Mouse (Mus musculus) neural tube, embryonic 13.5 days (tissue): ENCODE data around the gene Spin1. TPM values are rescaled to one million over a fixed set of nuclear protein-coding genes. Genes with fewer than 3 reads are reported as not detected.
"Not testable (repeated sequence)": the region's sequence is repeated elsewhere in the genome, so short reads cannot be mapped to it uniquely, and the experiment has no call there.

ENCODE experiments used
- ATAC-seq: fragments of 200-750 bp; cut with Nextera tagmentation; 2 replicates; pipeline ENCODE4 v1.8.0; 2017; ENCODE audit warnings: low read depth, mild to moderate bottlenecking, moderate TSS enrichment, moderate library complexity
- H3K27ac ChIP-seq: fragments of 300-500 bp; sonication (generic); replicated peaks from 2 replicates; pipeline ENCODE4 v1.5.1; 2015; ENCODE audit warnings: moderate library complexity, mild to moderate bottlenecking, inconsistent platforms
- H3K27me3 ChIP-seq: fragments of 300-500 bp; sonication (generic); 2 replicates; pipeline ENCODE4 v1.6.1; 2015; ENCODE audit warnings: mild to moderate bottlenecking, inconsistent platforms
- H3K36me3 ChIP-seq: fragments of 300-500 bp; sonication (generic); 2 replicates; pipeline ENCODE4 v1.6.1; 2015; ENCODE audit warnings: mild to moderate bottlenecking, inconsistent platforms
- H3K4me1 ChIP-seq: fragments of 300-500 bp; sonication (generic); replicated peaks from 2 replicates; pipeline ENCODE4 v1.6.1; 2015; ENCODE audit warnings: inconsistent platforms
- H3K4me2 ChIP-seq: fragments of 300-500 bp; sonication (generic); 2 replicates; pipeline ENCODE4 v1.6.1; 2015; ENCODE audit warnings: inconsistent platforms, mild to moderate bottlenecking, moderate library complexity
- H3K4me3 ChIP-seq: fragments of 300-500 bp; sonication (generic); 2 replicates; pipeline ENCODE4 v1.5.1; 2015; ENCODE audit warnings: mild to moderate bottlenecking, inconsistent platforms
- H3K9ac ChIP-seq: fragments of 300-500 bp; sonication (generic); 2 replicates; pipeline ENCODE4 v1.6.1; 2015; ENCODE audit warnings: moderate library complexity, mild to moderate bottlenecking, inconsistent platforms
- H3K9me3 ChIP-seq: fragments of 300-500 bp; sonication (generic); 2 replicates; pipeline ENCODE4 v1.6.1; 2016; ENCODE audit warnings: inconsistent platforms
- WGBS: fragments of 180-500 bp; shearing (Covaris S2); methylation state at CpG from one replicate; pipeline ENCODE4 v1.1.7; 2015; 5-methylcytosine and 5-hydroxymethylcytosine counted together
- polyA plus RNA-seq: library from polyadenylated mRNA; unstranded; fragments of >200 nt; fragmentation: Nextera tagmentation; extraction: Ambion mirVana; gene quantifications from 2 replicates; pipeline ENCODE4 v1.2.1, GENCODE M21; 2015

Gene Spin1
- 121 and 133 TPM in 2 replicates for polyA plus RNA-seq

DNA sequence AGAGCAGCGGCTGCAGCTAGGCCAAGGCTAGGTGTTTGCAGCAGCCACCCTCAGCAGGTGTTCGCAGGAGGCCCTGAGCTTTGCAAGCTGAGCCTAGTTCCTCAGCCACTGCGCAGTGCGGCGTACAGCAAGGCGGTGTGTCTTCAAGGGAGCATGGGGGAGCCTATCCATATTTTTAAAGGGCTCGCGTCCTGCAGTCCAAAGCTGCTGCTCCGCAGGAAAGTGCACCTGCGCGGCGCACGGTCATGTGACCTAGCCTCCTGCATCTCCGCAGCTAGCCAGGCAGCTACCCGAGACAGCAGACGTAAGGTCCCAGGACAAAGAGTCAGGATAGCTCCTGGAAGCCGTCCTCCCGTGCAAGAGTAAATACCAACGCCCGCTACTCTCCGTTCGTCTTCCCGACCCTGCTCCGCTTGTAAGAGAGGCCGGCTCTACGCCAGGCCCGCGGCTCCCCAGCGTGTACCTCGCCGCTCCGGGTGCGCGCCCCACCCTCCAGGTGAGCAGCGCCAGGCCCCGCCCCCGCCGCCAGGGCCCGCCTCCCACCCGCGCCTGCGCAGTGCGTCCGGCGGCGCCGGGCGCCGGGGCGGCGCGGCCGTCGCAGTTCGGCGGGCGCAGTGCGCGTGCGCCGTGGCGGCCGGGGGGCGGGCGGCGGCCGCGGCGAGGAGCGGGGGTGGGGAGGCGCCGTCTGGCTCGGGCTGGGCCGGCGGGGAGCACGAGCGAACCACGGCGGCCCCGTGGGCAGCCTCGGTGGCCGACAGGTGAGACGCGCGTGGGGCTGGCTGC lies at the start of gene Spin1:
TSS of gene Spin1 (plus strand) at position 648 of the 783 bp plus-strand sequence.
- Histone ChIP-seq H3K4me3 (peak within 1 kb of the TSS; percentile 83), H3K36me3 (no peaks in the 10 kb centered on the region), H3K9ac (peak within 1 kb of the TSS; percentile 96), H3K27ac (peak within 1 kb of the TSS; percentile 95), H3K27me3 (no peaks in the 10 kb centered on the region), H3K4me2 (peak within 1 kb of the TSS; percentile 85), H3K9me3 (no peaks in the 10 kb centered on the region), H3K4me1 (peaks cover 33% of the 10 kb centered on the region)
- peak; percentile 87 for ATAC-seq
- under 1% methylated on average over 64 of the region's 85 CpGs for WGBS

DNA sequence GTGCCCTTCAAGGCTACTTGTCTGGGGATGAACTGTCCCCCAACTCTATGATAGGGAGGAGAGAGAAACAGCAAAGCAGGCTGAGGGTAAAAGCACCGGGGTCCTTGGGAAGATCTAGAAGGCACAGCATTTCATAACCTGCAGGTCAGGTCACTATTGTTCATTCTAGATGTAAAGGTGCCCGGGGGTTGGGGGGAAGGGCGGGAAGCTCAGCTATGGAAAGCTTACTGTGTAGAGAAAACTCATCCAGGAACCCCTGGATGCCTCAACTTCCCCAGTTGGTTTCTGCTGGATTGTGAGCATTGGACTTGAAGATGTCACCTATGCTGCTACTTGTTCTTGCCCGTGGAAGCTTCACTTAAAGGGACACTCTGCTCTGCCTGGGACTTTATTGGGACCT lies 49.7 kb upstream of the Spin1 start:
- no peak overlapping the region for H3K9ac ChIP-seq
- H3K36me3 ChIP-seq, result no peaks in the 10 kb centered on the region
- WGBS, result 92% methylated on average over 4 of the region's 4 CpGs
- ATAC-seq, result no peak
- no peak overlapping the region for H3K4me3 ChIP-seq
- no peaks in the 10 kb centered on the region for H3K4me1 ChIP-seq
- no peak overlapping the region for H3K27ac ChIP-seq
- no peak overlapping the region for H3K4me2 ChIP-seq
- H3K27me3 ChIP-seq, result no peaks in the 10 kb centered on the region
- no peaks in the 10 kb centered on the region for H3K9me3 ChIP-seq

DNA sequence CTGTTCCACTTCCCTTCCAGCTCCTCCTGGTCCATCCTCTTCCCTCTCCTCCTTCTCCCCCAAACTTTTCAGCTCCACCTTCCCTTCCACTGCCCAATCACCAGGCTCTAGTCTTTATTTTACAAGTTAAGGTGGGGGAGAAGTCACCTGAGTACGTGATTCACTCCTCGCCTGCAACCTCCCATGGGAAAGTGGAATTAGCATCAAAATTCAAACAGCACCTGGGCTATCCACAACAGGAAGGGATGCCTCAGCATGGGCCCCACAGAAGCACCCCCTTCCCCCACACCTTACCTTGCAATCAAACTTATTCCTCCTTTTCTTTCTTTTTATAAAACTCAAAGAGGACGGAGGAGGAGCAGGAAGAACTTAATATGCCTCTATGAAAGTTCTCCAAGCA lies 48.3 kb upstream of the Spin1 start:
- no peak overlapping the region for H3K4me3 ChIP-seq
- H3K27ac ChIP-seq, result no peak overlapping the region
- H3K9me3 ChIP-seq, result no peaks in the 10 kb centered on the region
- 70% methylated on average over 3 of the region's 3 CpGs for WGBS
- H3K36me3 ChIP-seq, result no peaks in the 10 kb centered on the region
- no peaks in the 10 kb centered on the region for H3K4me1 ChIP-seq
- no peak overlapping the region for H3K4me2 ChIP-seq
- no peaks in the 10 kb centered on the region for H3K27me3 ChIP-seq
- H3K9ac ChIP-seq, result no peak overlapping the region
- ATAC-seq, result no peak

DNA sequence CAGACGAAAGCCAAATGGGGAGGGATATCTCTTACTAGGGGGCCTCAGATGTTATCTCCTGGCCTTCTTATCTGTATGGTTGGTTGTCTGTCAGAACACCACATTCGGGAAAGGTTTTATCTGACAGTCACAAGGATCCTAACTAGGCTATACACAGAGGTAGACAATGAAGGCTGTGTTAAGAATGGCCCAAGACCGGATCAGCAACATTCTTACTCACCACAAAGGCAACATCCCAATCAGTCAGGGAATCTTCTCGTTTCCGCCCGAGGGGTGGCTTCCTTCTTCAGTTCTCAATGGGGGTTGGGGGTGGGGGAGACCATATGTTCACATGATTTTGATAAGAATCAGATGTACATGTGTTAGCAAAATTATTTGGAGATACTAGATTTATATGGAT lies 37.7 kb upstream of the Spin1 start:
- no peak for ATAC-seq
- no peaks in the 10 kb centered on the region for H3K36me3 ChIP-seq
- whole genome bisulfite sequencing, result 86% methylated on average over 6 of the region's 6 CpGs
- no peaks in the 10 kb centered on the region for H3K27me3 ChIP-seq
- H3K9me3 ChIP-seq, result no peaks in the 10 kb centered on the region
- H3K27ac ChIP-seq, result no peak overlapping the region
- H3K4me1 ChIP-seq, result no peaks in the 10 kb centered on the region
- no peak overlapping the region for H3K4me2 ChIP-seq
- H3K4me3 ChIP-seq, result no peak overlapping the region
- H3K9ac ChIP-seq, result no peak overlapping the region

DNA sequence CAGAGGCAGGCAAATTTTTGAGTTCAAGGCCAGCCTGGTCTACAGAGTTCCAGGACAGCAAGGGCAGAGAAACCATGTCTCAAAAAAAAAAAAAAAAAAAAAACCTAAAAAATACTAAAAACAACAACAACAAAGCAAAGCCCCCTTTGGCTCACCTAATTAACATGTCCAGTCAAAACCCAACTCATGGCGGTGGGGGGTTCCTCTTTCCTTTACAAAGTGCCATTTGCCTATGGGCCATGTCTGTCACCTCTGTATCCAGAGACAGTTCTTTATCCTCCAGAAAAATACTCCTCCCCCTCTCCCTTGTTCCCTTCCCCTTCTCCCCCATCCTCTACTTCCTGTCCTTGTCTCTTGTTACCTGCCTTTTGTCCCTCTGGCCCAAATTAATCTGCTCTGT lies 37.0 kb upstream of the Spin1 start:
- Histone ChIP-seq H3K4me1 (no peaks in the 10 kb centered on the region), H3K9ac (no peak overlapping the region), H3K36me3 (no peaks in the 10 kb centered on the region), H3K9me3 (no peaks in the 10 kb centered on the region), H3K4me3 (no peak overlapping the region), H3K27me3 (no peaks in the 10 kb centered on the region), H3K4me2 (no peak overlapping the region), H3K27ac (no peak overlapping the region)
- no peak for ATAC-seq
- 95% methylated on average over 1 of the region's 1 CpGs for WGBS

DNA sequence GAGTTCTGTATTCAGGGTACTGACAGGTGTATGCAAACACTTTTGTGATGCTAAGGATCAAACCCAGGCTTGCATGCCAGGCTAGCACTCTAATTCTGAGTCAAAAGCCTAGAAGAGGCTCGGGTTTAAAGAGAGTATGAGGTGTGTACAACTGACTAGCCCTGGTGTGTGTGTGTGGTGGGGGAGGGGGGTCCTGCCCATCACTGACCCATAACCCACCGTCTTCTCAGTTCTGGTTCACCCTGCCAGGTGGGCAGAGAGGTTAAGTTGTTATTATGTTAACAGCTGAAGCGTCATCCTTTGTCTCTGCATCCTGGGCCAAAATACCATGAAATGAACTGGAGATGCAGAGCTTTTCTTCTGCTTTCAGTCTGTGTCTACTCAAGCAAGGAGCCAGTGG lies 36.3 kb upstream of the Spin1 start:
- no peaks in the 10 kb centered on the region for H3K36me3 ChIP-seq
- no peak overlapping the region for H3K4me2 ChIP-seq
- H3K9ac ChIP-seq, result no peak overlapping the region
- 73% methylated on average over 3 of the region's 3 CpGs for WGBS
- no peak overlapping the region for H3K27ac ChIP-seq
- no peaks in the 10 kb centered on the region for H3K27me3 ChIP-seq
- H3K4me3 ChIP-seq, result no peak overlapping the region
- no peaks in the 10 kb centered on the region for H3K9me3 ChIP-seq
- no peak for ATAC-seq
- H3K4me1 ChIP-seq, result no peaks in the 10 kb centered on the region

DNA sequence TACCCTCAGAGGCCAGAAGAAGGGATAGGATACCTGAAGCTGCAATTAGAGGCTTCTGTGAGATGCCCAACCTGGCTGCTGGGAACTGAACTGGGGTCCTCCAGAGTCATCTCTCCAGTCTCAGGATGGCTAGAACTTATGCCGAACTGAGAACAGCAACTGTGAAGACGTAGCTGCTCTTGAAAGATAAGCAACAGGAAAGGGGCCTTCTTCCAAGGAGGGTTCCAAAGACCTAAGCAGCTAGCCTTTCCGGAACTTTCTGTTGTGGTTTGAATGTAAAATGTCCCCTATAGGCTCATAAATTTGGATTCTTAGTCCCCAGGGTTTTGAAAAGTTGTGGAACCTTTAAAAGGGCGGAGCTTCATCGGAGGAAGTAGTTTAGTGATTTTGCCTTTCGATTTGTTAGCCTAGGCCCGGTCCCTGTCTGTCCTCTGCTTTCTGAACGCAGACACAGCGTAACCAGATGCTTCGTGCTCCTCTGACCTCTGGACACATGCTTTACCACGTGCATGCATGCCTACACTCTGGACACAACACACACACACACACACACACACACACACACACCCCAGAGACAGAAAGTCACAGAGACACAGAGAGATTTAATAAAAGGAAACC lies 29.5 kb upstream of the Spin1 start:
- Histone ChIP-seq H3K9me3 (no peaks in the 10 kb centered on the region), H3K9ac (no peak overlapping the region), H3K4me2 (no peak overlapping the region), H3K27me3 (no peaks in the 10 kb centered on the region), H3K4me1 (no peaks in the 10 kb centered on the region), H3K36me3 (no peaks in the 10 kb centered on the region), H3K4me3 (no peak overlapping the region), H3K27ac (no peak overlapping the region)
- ATAC-seq, result no peak
- WGBS, result 83% methylated on average over 11 of the region's 11 CpGs

DNA sequence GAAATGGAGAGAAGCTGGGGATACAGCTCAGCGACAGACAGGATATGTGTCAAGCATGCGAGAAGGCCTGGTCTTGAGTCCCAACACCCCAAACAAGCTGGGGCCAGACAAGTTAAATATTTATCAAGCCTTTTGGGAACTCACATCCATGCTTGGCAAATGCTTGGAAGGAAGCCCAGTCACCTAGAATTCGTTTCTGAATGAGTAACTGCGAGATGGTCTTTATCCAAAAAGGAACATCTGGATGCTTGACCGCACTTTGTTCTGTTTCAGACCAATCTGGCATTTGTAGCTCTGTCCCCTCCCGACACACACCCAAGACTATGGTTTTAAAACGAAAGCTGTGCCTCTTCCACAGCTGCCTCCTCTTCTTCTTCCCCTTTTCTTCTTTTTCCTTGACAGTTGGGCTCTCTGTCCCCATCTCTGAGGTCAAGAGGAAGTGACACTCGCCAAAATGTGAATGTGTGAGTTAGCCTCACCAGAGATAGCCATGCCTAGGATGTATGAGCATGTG lies 28.9 kb upstream of the Spin1 start:
- Histone ChIP-seq H3K4me2 (no peak overlapping the region), H3K27me3 (no peaks in the 10 kb centered on the region), H3K36me3 (no peaks in the 10 kb centered on the region), H3K9ac (no peak overlapping the region), H3K4me3 (no peak overlapping the region), H3K9me3 (no peaks in the 10 kb centered on the region), H3K27ac (no peak overlapping the region), H3K4me1 (no peaks in the 10 kb centered on the region)
- WGBS, result 80% methylated on average over 8 of the region's 8 CpGs
- no peak for ATAC-seq

DNA sequence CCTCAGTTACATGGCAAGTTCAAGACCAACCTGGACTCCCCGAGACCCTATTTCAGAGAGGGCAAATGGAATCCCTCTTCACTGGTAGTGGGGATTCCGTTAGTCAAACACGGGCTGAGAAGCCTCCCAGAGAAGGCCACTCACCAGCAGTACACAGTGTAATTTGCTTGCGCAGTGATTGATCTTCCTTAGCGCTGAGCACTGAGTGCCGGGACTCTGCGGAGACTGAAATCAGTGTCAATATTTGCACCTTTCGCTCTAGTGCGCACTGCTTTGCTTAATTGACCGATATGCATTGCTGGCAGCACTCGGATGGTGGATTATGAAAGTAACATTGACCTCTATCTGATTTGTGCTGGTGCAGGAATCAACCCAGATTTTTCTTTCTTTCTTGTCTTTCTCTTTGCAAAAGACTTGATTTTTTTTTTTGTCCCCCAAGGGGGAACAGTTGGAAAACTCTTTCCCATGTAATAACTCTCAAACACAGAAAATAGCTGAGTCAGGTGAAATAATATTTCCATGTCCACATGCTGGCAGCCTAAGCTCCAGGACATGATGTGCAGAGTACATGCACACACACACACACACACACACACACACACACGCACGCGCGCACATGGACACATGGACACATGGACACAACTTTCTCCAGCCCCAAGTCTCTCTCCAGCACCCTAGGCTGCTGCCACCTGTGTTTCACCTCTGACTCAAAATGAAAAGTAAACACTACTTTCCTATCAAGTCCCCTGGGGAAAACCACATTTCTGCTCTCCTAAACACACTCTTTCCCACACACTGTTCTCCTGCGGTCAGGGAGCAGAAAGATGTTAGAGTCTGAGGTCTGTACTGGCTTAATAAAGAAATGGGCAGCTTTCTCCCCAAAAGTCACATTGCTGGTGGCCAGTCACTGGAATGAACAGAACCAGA lies 27.5 kb upstream of the Spin1 start:
- H3K9ac ChIP-seq, result no peak overlapping the region
- H3K36me3 ChIP-seq, result no peaks in the 10 kb centered on the region
- H3K27ac ChIP-seq, result no peak overlapping the region
- H3K9me3 ChIP-seq, result no peaks in the 10 kb centered on the region
- no peak for ATAC-seq
- H3K27me3 ChIP-seq, result no peaks in the 10 kb centered on the region
- no peaks in the 10 kb centered on the region for H3K4me1 ChIP-seq
- H3K4me3 ChIP-seq, result no peak overlapping the region
- WGBS, result 86% methylated on average over 16 of the region's 16 CpGs
- no peak overlapping the region for H3K4me2 ChIP-seq

DNA sequence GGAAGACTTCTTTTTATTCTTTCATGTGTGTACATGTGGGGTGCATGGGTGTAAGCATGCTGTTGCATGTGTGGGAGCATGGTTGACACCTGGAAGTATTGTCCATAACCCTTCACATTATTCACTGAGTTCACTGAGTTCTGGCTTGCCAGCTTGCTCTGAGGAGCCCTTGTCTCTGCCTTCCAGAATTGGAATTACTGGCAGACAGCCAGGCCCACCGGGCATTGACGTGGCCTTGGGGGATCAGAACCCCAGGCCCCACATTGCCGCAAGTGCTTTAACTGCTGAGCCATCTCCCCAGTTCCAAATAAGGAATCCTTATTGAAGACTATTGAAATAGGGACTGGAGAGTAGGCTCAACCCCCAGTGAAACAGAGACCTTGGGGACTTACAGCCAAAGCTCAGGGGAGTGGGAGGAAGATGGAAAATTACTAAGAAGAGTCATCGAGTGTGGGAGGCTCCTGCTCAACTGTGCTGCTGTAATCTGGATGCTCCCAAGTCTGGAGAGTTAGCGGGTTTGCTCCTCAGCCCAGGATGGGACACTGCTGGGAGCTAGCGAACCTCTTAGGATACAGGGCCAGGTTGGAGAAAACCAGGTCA lies 26.5 kb upstream of the Spin1 start:
- Histone ChIP-seq H3K4me1 (no peaks in the 10 kb centered on the region), H3K27me3 (no peaks in the 10 kb centered on the region), H3K4me3 (no peak overlapping the region), H3K4me2 (no peak overlapping the region), H3K36me3 (no peaks in the 10 kb centered on the region), H3K27ac (no peak overlapping the region), H3K9me3 (no peaks in the 10 kb centered on the region), H3K9ac (no peak overlapping the region)
- WGBS, result 77% methylated on average over 6 of the region's 6 CpGs
- no peak for ATAC-seq

DNA sequence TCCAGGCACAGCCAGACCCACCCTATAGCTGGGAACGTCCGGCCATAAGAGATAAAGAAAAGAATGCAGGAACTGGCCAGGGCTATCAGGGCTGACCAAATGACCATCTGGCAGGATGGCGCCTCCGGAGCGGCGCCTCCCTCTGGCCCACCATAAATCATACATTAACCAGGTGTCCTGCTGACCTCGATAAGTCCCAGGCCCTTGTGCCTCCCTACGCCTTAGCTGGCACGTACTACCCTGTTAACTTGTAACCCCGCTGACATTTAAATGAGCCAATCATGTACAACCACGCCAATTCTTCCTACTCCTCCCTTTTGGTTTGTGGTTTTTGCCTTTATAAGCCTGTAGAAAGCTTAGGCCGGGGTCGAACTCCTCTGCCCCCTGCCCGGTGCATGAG lies 24.5 kb upstream of the Spin1 start:
- H3K4me3 ChIP-seq, H3K27me3 ChIP-seq, H3K9ac ChIP-seq, H3K36me3 ChIP-seq, ATAC-seq, H3K27ac ChIP-seq, H3K4me2 ChIP-seq, H3K9me3 ChIP-seq, H3K4me1 ChIP-seq: not testable (repeated sequence)
- 94% methylated on average over 14 of the region's 14 CpGs for WGBS

DNA sequence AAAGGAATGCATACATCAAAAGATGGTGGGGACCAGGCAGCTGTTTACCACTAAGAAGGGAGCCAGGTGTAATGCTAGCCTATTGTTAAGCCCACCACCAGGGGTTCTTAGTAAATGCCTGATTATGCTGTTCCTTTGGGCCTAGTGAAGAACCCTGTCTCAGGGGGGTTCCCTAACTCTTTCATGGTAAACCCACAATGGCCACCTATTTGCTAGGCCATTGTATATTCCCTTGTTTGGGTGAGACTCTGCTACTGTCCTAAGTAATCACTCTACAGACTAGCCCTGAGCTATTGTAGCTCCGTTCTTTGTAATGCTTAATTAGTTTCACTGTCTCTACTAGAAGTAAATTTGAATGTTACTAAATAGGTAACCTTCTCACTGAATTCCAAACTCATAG lies 22.1 kb upstream of the Spin1 start:
- ATAC-seq, H3K27me3 ChIP-seq, H3K9ac ChIP-seq, H3K27ac ChIP-seq, H3K4me2 ChIP-seq, H3K36me3 ChIP-seq, H3K4me3 ChIP-seq, H3K4me1 ChIP-seq, H3K9me3 ChIP-seq: not testable (repeated sequence)
- 77% methylated on average over 1 of the region's 1 CpGs for WGBS
